Mouse (Mus musculus) kidney, embryonic 14.5 days (tissue): ENCODE results near the gene Fnbp1. TPM values are rescaled to one million over a fixed set of nuclear protein-coding genes. Genes with fewer than 3 reads are reported as not detected.

Experiments used
- ATAC-seq: fragments of 200-750 bp; cut with Nextera tagmentation; 2 replicates; pipeline ENCODE4 v1.8.0; 2017; ENCODE audit warnings: moderate number of reproducible peaks, mild to moderate bottlenecking, moderate TSS enrichment, moderate library complexity; ENCODE audit not compliant: low FRiP score, low TSS enrichment
- H3K27ac ChIP-seq: fragments of 300-500 bp; sonication (generic); 2 replicates; pipeline ENCODE4 v1.5.1; 2014; ENCODE audit warnings: low read depth, mild to moderate bottlenecking, low read length, moderate library complexity, mixed read lengths
- H3K27me3 ChIP-seq: fragments of 300-500 bp; sonication (generic); 2 replicates; pipeline ENCODE4 v1.6.1; 2014; ENCODE audit warnings: mild to moderate bottlenecking, low read length; ENCODE audit not compliant: control insufficient read depth, insufficient read depth
- H3K36me3 ChIP-seq: fragments of 300-500 bp; sonication (generic); 2 replicates; pipeline ENCODE4 v1.6.1; 2014; ENCODE audit warnings: low read length, mixed read lengths; ENCODE audit not compliant: control insufficient read depth, insufficient read depth
- H3K4me1 ChIP-seq: fragments of 300-500 bp; sonication (generic); 2 replicates; pipeline ENCODE4 v1.6.1; 2014; ENCODE audit warnings: low read length, mixed read lengths; ENCODE audit not compliant: control insufficient read depth, insufficient read depth
- H3K4me2 ChIP-seq: fragments of 300-500 bp; sonication (generic); replicated peaks from 2 replicates; pipeline ENCODE4 v1.6.1; 2014; ENCODE audit warnings: low read depth, mild to moderate bottlenecking, low read length
- H3K4me3 ChIP-seq: fragments of 300-500 bp; sonication (generic); 2 replicates; pipeline ENCODE4 v1.5.1; 2014; ENCODE audit warnings: mild to moderate bottlenecking, low read length
- H3K9ac ChIP-seq: fragments of 300-500 bp; sonication (generic); 2 replicates; pipeline ENCODE4 v1.6.1; 2014; ENCODE audit warnings: low read depth, mild to moderate bottlenecking, low read length, moderate library complexity
- H3K9me3 ChIP-seq: fragments of 300-500 bp; sonication (generic); 2 replicates; pipeline ENCODE4 v1.6.1; 2016; ENCODE audit warnings: low read length; ENCODE audit not compliant: control insufficient read depth
- WGBS: fragments of 180-500 bp; shearing (Covaris S2); extraction: QIAGEN DNeasy Blood & Tissue Kit; methylation state at CpG from one replicate; pipeline ENCODE4 v1.1.7; 2014; 5-methylcytosine and 5-hydroxymethylcytosine counted together
- polyA plus RNA-seq: library from polyadenylated mRNA; unstranded; fragments of >200 nt; fragmentation: Nextera tagmentation; extraction: Ambion mirVana; gene quantifications from 2 replicates; pipeline ENCODE4 v1.2.1, GENCODE M21; 2014

Gene Fnbp1
- polyA plus RNA-seq, 1 experiment from 2014 or later = 24.1 TPM

- H3K27ac ChIP-seq = no peak overlapping the region
- H3K9ac ChIP-seq = no peak overlapping the region
- 64% methylated on average over 3 of the region's 4 CpGs for WGBS
- H3K4me2 ChIP-seq = no peak overlapping the region
- no peaks in the 10 kb centered on the region for H3K36me3 ChIP-seq
- no peak for ATAC-seq
- peaks cover 38% of the 10 kb centered on the region for H3K4me1 ChIP-seq
- no peak overlapping the region for H3K4me3 ChIP-seq
- H3K9me3 ChIP-seq = no peaks in the 10 kb centered on the region
- no peaks in the 10 kb centered on the region for H3K27me3 ChIP-seq
Measured at GRCm38 (mm10) chr2:31133981-31134380, 7.8 kb downstream of the Fnbp1 start.

- peaks cover 38% of the 10 kb centered on the region for H3K4me1 ChIP-seq
- no peak overlapping the region for H3K9ac ChIP-seq
- WGBS = 37% methylated on average over 8 of the region's 8 CpGs
- no peaks in the 10 kb centered on the region for H3K36me3 ChIP-seq
- no peaks in the 10 kb centered on the region for H3K9me3 ChIP-seq
- no peak overlapping the region for H3K4me3 ChIP-seq
- no peak overlapping the region; the same call in 1 of the 2 replicates for H3K27ac ChIP-seq
- peak; percentile 66 for ATAC-seq
- H3K4me2 ChIP-seq = no peak overlapping the region
- no peaks in the 10 kb centered on the region for H3K27me3 ChIP-seq
Measured at GRCm38 (mm10) chr2:31132682-31133081, 9.1 kb downstream of the Fnbp1 start.

- peak overlapping the region; percentile 39; the same call in 1 of the 2 replicates for H3K27ac ChIP-seq
- WGBS = 76% methylated on average over 8 of the region's 8 CpGs
- no peak for ATAC-seq
- no peaks in the 10 kb centered on the region for H3K9me3 ChIP-seq
- H3K4me3 ChIP-seq = no peak overlapping the region
- H3K9ac ChIP-seq = no peak overlapping the region
- no peaks in the 10 kb centered on the region for H3K27me3 ChIP-seq
- no peak overlapping the region for H3K4me2 ChIP-seq
- peaks cover 35% of the 10 kb centered on the region for H3K4me1 ChIP-seq
- H3K36me3 ChIP-seq = no peaks in the 10 kb centered on the region
Measured at GRCm38 (mm10) chr2:31130815-31131299, 11.0 kb downstream of the Fnbp1 start.

GRCm38 (mm10) chr2:31129742-31130518 is 11.9 kb downstream of the Fnbp1 start:
- H3K4me2 ChIP-seq = no peak overlapping the region
- H3K9me3 ChIP-seq = no peaks in the 10 kb centered on the region
- ATAC-seq = no peak
- WGBS = 76% methylated on average over 14 of the region's 14 CpGs
- no peaks in the 10 kb centered on the region for H3K36me3 ChIP-seq
- H3K4me3 ChIP-seq = no peak overlapping the region
- no peaks in the 10 kb centered on the region for H3K27me3 ChIP-seq
- H3K9ac ChIP-seq = no peak overlapping the region
- no peak overlapping the region for H3K27ac ChIP-seq
- H3K4me1 ChIP-seq = peaks cover 29% of the 10 kb centered on the region

- no peaks in the 10 kb centered on the region for H3K36me3 ChIP-seq
- H3K4me2 ChIP-seq = no peak overlapping the region
- H3K4me3 ChIP-seq = no peak overlapping the region
- H3K27me3 ChIP-seq = no peaks in the 10 kb centered on the region
- no peak overlapping the region for H3K27ac ChIP-seq
- no peak overlapping the region for H3K9ac ChIP-seq
- ATAC-seq = no peak
- no peaks in the 10 kb centered on the region for H3K9me3 ChIP-seq
- WGBS = 71% methylated on average over 4 of the region's 4 CpGs
- peaks cover 23% of the 10 kb centered on the region for H3K4me1 ChIP-seq
Measured at GRCm38 (mm10) chr2:31127899-31128298, 13.9 kb downstream of the Fnbp1 start.

GRCm38 (mm10) chr2:31127219-31127618 is 14.6 kb downstream of the Fnbp1 start:
- H3K4me2 ChIP-seq = no peak overlapping the region
- no peak overlapping the region for H3K27ac ChIP-seq
- no peaks in the 10 kb centered on the region for H3K27me3 ChIP-seq
- WGBS = 43% methylated on average over 7 of the region's 7 CpGs
- H3K9me3 ChIP-seq = no peaks in the 10 kb centered on the region
- no peak overlapping the region for H3K9ac ChIP-seq
- peaks cover 16% of the 10 kb centered on the region for H3K4me1 ChIP-seq
- H3K4me3 ChIP-seq = no peak overlapping the region
- no peaks in the 10 kb centered on the region for H3K36me3 ChIP-seq
- ATAC-seq = no peak

- ATAC-seq = no peak
- Histone ChIP-seq H3K9me3 (no peaks in the 10 kb centered on the region), H3K27me3 (no peaks in the 10 kb centered on the region), H3K4me3 (no peak overlapping the region), H3K9ac (no peak overlapping the region), H3K27ac (no peak overlapping the region), H3K4me2 (no peak overlapping the region), H3K36me3 (no peaks in the 10 kb centered on the region), H3K4me1 (peaks cover 14% of the 10 kb centered on the region)
- 85% methylated on average over 9 of the region's 9 CpGs for WGBS
Measured at GRCm38 (mm10) chr2:31126048-31126447, 15.8 kb downstream of the Fnbp1 start.

GRCm38 (mm10) chr2:31125156-31125555 is 16.7 kb downstream of the Fnbp1 start:
- Histone ChIP-seq H3K36me3 (no peaks in the 10 kb centered on the region), H3K27ac (no peak overlapping the region), H3K9ac (no peak overlapping the region), H3K4me2 (no peak overlapping the region), H3K9me3 (no peaks in the 10 kb centered on the region), H3K4me3 (no peak overlapping the region), H3K27me3 (no peaks in the 10 kb centered on the region), H3K4me1 (peaks cover 8% of the 10 kb centered on the region; the same call in 1 of the 2 replicates)
- ATAC-seq = no peak
- 70% methylated on average over 7 of the region's 7 CpGs for WGBS

- H3K9me3 ChIP-seq = no peaks in the 10 kb centered on the region
- H3K27me3 ChIP-seq = no peaks in the 10 kb centered on the region
- H3K4me2 ChIP-seq = no peak overlapping the region
- ATAC-seq = no peak
- peaks cover 8% of the 10 kb centered on the region; the same call in 1 of the 2 replicates for H3K4me1 ChIP-seq
- no peak overlapping the region for H3K4me3 ChIP-seq
- no peak overlapping the region for H3K27ac ChIP-seq
- H3K36me3 ChIP-seq = no peaks in the 10 kb centered on the region
- WGBS = 53% methylated on average over 2 of the region's 2 CpGs
- no peak overlapping the region for H3K9ac ChIP-seq
Measured at GRCm38 (mm10) chr2:31124694-31125093, 17.1 kb downstream of the Fnbp1 start.
